Mouse (Mus musculus) brown adipose tissue, adult 24 weeks (tissue): Measurements from ENCODE around the gene Neu1. TPM values are rescaled to one million over a fixed set of nuclear protein-coding genes. Genes with fewer than 3 reads are reported as not detected.
"Not testable (repeated sequence)": the region's sequence is repeated elsewhere in the genome, so short reads cannot be mapped to it uniquely, and the experiment has no call there.

Experiments used
- H3K27ac ChIP-seq: fragments of 200-500 bp; replicated peaks from 2 replicates; pipeline ENCODE4 v1.5.1; 2012; ENCODE audit warnings: low read depth, mild to moderate bottlenecking, low read length
- H3K4me1 ChIP-seq: fragments of 200-500 bp; 2 replicates; pipeline ENCODE4 v1.6.1; 2012; ENCODE audit warnings: low read length, mixed read lengths; ENCODE audit not compliant: control insufficient read depth, insufficient read depth, insufficient read length
- H3K4me3 ChIP-seq: fragments of 200-500 bp; 2 replicates; pipeline ENCODE4 v1.5.1; 2012; ENCODE audit warnings: low read depth, mild to moderate bottlenecking, low read length, moderate library complexity; ENCODE audit not compliant: insufficient read depth
- polyA plus RNA-seq: library from polyadenylated mRNA; stranded (reverse); fragments of >200 nt; gene quantifications from 2 replicates; pipeline ENCODE4 v1.2.4, GENCODE M21; 2012; ENCODE audit not compliant: missing spikeins, insufficient read depth, insufficient read length

The Neu1 gene
- polyA plus RNA-seq, 1 experiment = 10.2 TPM

DNA sequence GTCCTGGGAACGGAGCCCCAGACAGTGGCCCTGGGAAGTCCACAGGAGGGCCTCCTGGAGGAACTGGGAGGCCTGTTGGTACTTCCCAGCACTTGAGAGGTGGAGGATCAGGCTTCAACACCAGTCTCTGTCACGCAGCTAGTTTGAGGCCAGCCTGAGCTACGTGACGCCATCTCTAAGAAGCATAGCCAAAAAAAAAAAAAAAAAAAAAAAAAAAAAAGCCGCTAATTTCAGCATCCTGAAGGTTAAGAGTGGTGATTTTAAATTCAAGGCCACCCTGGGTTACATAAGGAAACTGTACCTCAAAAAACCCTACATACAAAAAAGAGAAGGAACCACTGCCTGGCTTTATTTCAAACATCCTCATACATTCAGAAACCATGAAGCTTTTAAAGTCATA, 6.8 kb upstream of the Neu1 start:
- Histone ChIP-seq H3K27ac (peak overlapping the region; percentile 32; the same call in 1 of the 2 replicates), H3K4me3 (no peak overlapping the region), H3K4me1 (no peaks in the 10 kb centered on the region)

DNA sequence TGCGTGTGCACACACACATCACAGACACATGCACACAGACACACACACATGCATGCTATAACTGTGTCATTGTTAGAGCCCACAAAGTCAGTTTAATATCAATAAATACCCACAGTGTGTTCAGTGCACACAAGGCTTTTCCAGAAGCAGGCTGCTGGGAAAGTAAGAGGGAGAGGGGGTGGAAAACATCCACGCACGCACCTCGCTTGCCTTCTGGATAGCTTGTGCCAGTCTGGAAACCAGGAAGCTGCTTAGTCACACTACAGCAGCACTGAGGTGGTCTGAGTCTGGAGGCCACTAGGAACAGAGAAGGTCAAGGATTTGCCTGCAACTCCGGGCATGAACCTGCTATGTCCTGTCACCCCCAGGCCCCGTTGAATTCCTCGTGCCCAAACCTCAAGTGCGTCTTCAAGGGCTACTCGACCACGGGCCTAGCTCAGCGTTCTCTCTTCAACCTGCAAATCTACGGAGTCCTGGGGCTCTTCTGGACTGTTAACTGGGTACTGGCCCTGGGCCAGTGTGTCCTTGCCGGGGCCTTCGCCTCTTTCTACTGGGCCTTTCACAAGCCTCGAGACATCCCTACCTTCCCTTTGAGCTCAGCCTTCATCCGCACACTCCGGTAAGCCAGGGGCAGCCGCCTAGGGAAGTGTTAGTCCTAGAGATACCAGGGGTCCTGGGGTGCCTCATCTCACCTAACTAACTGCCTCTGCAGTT, 3.6 kb upstream of the Neu1 start:
- no peak overlapping the region for H3K4me3 ChIP-seq
- H3K4me1 ChIP-seq = peaks cover 6% of the 10 kb centered on the region
- no peak overlapping the region for H3K27ac ChIP-seq

DNA sequence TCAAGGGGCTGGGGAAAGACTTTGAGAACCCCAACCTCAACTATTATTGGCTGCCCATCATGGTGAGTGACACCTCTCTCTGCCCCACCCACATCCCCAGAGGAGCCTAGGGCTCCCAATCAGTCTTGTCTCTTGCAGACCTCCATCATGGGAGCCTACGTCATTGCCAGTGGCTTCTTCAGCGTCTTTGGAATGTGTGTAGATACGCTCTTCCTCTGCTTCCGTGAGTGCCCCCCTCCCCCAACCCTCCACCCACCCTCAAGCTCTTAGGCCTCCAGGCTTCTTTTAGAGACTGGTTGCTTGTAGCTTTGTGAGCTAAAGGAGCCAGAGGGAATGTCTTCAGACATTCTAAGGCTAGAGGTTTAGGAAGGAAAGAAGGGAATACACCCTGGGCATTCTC, 2.2 kb upstream of the Neu1 start:
- H3K4me1 ChIP-seq = peaks cover 8% of the 10 kb centered on the region
- no peak overlapping the region for H3K4me3 ChIP-seq
- H3K27ac ChIP-seq = no peak overlapping the region

DNA sequence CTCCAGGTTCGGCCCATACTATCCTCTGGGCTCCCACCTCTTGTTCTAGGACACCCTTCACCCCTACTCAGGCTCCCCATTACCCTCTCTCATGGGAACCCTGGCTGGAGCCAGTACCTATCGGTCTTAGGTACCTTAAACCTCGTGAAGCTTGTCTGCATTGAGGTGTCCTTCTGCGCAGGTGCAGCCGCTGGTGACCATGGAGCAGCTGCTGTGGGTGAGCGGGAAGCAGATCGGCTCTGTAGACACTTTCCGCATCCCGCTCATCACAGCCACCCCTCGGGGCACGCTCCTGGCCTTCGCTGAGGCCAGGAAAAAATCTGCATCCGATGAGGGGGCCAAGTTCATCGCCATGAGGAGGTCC, 664 bp downstream of the Neu1 start:
- Histone ChIP-seq H3K4me3 (peak overlapping the region; percentile 93), H3K27ac (peak overlapping the region; percentile 76), H3K4me1 (peaks cover 8% of the 10 kb centered on the region)

DNA sequence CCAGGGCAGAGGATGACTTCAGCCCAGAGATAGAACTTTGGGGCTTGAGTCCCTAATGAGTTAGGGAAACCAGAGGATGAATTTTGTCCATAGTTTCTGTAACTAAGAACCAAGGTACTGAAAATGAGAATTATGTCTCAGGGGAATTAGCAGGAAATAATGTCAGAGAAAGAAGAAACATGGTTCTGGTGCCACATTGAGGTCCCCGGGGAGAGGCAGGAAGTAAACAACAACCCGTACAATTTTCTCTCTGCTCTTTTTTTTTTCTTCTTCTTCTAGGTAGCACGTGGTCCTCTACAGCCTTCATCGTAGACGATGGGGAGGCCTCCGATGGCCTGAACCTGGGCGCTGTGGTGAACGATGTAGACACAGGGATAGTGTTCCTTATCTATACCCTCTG, 1.2 kb downstream of the Neu1 start:
- Histone ChIP-seq H3K27ac (peak overlapping the region; percentile 76), H3K4me3 (peak overlapping the region; percentile 93)

DNA sequence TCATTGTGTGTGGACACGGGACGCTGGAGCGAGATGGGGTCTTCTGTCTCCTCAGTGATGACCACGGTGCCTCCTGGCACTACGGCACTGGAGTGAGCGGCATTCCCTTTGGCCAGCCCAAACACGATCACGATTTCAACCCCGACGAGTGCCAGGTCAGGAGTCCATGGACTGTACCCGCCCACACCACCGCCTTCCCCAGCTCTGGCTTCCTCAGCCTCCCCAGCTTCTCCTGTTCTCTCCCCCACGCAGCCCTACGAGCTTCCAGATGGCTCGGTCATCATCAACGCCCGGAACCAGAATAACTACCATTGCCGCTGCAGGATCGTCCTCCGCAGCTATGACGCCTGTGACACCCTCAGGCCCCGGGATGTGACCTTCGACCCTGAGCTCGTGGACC, 3.0 kb downstream of the Neu1 start:
- Histone ChIP-seq H3K4me3 (peak overlapping the region; percentile 44), H3K27ac (peak overlapping the region; percentile 74), H3K4me1 (peaks cover 8% of the 10 kb centered on the region)

More for the DNA sequence above, 1.2 kb downstream of the Neu1 start:
- H3K4me1 ChIP-seq = peaks cover 8% of the 10 kb centered on the region

DNA sequence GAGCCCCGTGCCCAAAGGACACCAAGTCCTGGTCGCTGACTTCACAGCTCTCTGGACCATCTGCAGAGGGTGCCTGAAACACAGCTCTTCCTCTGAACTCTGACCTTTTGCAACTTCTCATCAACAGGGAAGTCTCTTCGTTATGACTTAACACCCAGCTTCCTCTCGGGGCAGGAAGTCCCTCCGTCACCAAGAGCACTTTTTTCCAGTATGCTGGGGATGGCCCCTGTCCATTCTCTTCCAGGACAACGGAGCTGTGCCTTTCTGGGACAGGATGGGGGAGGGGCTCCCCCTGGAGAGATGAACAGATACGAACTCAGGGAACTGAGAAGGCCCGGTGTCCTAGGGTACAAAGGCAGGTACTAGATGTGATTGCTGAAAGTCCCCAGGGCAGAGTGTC, 3.8 kb downstream of the Neu1 start:
- H3K27ac ChIP-seq = peak overlapping the region; percentile 74

DNA sequence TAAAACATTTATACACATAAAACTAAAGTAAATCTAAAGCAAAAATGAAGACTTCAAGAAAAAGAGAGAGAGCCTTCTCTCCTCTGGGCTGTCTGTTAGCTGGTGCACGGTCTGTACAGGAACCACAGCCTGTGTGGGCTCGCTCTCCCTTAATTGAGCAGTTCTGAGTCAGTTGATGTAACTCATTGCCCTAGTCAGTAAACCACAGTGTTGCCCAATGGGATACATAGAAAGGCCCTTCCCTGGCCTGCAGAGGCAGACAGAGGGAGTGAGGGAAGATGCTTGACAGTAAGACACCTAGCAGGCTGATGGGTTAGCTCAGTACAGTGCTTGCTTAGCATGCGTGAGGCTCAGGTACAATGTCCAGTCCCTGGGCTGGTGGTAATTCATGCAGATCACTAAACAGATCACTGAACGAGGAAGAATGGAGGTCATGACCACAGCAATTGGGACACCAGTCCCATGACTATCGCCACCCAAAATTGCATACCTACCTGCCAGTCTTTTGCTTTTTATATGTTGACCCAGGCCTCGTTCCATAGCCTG, 7.0 kb downstream of the Neu1 start:
- Histone ChIP-seq H3K4me1 (peaks cover 3% of the 10 kb centered on the region), H3K4me3 (no peak overlapping the region), H3K27ac (no peak overlapping the region)

More for the DNA sequence above, 3.8 kb downstream of the Neu1 start:
- Histone ChIP-seq H3K4me1 (peaks cover 8% of the 10 kb centered on the region), H3K4me3 (peak overlapping the region; percentile 44)

DNA sequence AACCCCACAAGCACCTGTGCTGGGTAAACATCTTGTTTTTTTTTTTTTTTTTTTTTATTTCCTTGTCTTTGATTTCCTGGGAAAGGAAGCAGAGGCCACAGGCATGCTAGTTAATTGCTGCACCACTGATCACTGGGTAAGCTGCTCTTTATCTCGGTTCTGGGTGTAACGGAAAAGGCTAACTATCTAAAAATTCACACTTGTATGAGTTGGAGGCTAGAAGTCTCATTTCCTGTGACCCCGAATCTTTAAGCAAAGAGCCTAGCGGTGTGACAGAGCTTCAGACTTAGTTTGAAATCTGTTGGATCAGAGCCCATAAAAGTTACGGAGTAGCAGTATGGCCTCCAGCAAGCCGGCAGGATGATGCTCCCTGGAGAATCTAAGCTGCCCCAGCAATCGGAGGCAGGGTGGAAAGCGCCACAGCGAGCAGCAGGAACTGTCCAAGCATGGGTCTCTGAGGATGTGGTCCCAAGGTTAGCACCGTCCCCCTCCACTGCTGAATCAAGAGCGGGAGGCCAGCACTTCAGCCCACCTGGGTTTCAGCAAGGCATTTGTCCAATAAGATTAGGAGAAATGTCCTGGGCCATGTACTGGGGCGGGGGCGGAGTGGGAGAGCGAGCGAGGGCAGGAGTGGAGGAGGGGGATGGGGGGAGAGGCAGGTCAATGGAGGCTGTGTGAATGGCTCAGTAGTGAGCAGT, 10.4 kb downstream of the Neu1 start:
- peak overlapping the region; percentile 56 for H3K4me3 ChIP-seq
- H3K4me1 ChIP-seq = peaks cover 3% of the 10 kb centered on the region
- peak overlapping the region; percentile 92 for H3K27ac ChIP-seq

DNA sequence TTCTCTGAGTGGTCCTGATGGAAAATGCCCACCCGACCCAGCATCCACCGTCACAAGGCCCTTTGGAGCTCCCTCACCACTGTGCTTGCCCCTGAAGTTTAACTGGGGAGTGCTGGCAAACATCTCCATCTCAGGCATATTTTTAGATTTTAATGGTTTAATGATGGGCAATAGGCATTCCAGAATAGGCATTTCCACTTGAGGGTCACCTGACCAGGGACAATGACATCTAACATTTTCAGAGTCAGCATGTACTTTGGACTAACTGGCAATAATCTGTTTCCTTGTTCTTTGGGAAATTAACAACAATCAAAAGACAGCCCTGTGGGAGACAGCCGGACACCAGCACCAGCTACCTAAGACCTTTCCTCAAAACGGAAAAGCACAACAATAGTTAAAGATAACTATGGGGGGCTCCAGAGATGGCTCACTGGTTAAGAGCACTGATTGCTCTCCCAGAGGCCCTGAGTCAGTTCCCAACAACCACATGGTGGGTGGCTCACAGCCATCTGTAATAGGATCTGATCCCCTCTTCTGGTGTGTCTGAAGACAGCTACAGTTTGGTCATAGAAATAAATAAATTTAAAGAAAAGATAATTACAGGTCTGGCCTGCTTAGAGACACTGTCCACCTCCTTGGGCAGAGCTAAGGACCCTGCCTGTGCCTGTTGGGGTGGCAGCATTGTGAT, 12.2 kb downstream of the Neu1 start:
- H3K4me3 ChIP-seq = no peak overlapping the region
- peaks cover 3% of the 10 kb centered on the region for H3K4me1 ChIP-seq
- peak overlapping the region; percentile 85 for H3K27ac ChIP-seq

DNA sequence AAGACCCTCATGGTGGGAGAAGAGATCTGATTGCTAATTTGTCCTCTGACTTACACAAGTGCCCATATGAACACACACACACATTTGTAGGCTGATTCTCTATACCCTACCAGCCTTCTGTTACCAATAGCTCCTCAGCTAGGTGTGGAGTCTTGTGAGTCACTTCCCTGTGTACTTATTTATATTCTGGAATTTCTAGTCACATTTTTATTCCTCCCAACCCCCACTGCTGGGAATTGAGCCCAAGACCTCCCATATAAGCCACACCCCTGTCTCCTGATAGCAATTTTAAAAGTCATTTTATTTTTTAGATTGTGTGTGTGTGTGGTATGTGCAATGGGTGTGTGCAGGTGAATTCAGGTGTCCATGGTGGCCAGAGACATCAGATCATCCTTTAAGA, 13.3 kb downstream of the Neu1 start:
- peaks cover 3% of the 10 kb centered on the region for H3K4me1 ChIP-seq
- peak overlapping the region; percentile 36; the same call in 1 of the 2 replicates for H3K27ac ChIP-seq
- H3K4me3 ChIP-seq = no peak overlapping the region

DNA sequence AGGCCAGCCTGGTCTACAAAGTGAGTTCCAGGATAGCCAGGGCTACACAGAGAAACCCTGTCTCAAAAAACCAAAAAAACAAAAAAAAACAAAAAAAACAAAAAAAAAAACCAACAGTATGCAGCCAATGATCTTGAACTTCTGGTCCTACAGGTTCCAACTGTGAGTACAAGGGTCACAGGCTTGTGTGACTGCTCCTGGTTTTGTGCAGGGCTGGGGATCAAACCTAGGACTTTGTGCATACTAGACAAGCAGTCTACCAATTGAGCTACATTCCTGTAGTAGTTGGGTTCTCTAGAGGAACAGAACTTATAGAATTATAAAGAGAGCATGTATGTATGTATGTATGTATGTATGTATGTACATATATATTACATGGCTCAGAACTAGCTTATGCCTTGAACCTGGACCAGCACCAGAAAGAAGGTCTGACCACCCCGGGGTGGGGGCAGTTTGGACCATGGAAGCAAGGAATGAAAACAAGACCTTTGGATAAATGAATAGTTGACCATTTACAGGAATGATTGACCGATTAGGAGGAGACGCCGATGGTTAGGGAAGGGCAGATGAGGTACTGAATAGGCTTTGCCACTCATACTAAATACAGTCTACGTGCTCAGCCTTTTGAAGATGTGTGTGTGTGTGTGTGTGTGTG, 15.6 kb downstream of the Neu1 start:
- H3K4me1 ChIP-seq = peaks cover 3% of the 10 kb centered on the region
- no peak overlapping the region for H3K27ac ChIP-seq
- H3K4me3 ChIP-seq = no peak overlapping the region

DNA sequence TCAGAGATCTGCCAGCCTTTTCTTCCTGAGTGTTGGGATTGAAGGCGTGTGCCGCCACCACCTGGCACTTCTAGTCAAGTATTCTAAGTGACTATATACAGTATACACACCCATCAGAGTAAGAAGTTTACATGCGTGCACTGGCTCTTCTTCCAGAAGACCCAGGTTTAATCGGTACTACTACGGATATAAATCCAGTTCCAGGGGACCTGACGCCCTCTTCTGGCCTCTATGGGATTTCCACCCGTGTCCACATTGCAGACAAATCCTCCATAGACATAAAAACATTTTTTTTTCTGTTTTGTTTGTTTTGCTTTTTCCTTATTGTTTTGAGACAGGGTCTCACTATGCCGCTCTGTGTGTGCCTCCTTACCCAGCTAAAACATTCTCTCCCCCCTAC, 16.6 kb downstream of the Neu1 start:
- Histone ChIP-seq H3K4me3 (no peak overlapping the region), H3K4me1 (peaks cover 3% of the 10 kb centered on the region; the same call in 1 of the 2 replicates), H3K27ac (no peak overlapping the region)

DNA sequence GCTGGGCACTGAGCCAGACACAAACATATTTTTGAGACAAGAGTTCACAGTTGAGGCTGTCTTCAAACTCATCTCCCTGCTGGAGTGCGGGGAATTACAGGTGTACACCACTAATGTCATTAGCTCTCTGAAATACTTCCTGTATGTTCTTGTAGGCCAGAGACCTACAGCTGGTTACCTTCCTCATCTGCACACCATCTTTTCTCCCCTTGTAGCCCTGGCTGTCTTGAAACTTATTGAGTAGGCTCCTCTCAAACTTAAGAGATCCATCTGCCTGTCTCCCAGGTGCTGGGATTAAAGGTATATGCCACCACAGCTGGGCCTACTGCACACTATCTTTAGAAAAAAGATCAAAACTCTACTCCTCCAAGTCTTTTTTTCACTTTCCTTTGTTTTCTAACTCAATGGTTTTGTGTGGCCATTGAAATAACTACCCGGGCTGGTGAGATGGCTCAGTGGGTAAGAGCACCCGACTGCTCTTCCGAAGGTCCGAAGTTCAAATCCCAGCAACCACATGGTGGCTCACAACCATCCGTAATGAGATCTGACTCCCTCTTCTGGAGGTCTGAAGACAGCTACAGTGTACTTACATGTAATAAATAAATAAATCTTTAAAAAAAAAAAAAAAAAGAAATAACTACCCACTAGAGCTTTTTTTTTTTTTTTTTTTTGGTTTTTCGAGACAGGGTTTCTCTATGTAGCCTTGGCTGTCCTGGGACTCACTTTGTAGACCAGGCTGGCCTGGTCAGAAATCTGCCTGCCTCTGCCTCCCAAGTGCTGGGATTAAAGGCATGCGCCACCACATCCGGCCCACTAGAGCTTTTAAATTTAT, 17.9 kb downstream of the Neu1 start:
- H3K4me1 ChIP-seq, H3K27ac ChIP-seq: not testable (repeated sequence)

More for the DNA sequence above, 17.9 kb downstream of the Neu1 start:
- H3K4me3 ChIP-seq = not testable (repeated sequence)
